Mouse (Mus musculus): ENCODE measurements around the gene Fam136a. TPM values are rescaled to one million over a fixed set of nuclear protein-coding genes. Genes with fewer than 3 reads are reported as not detected.
"Not testable (repeated sequence)": the region's sequence is repeated elsewhere in the genome, so short reads cannot be mapped to it uniquely, and the experiment has no call there.

Gene Fam136a
- 10 to 100 TPM; 51.4 to 61.1 TPM for polyA plus RNA-seq (2017; shearing (Covaris generic))

DNA sequence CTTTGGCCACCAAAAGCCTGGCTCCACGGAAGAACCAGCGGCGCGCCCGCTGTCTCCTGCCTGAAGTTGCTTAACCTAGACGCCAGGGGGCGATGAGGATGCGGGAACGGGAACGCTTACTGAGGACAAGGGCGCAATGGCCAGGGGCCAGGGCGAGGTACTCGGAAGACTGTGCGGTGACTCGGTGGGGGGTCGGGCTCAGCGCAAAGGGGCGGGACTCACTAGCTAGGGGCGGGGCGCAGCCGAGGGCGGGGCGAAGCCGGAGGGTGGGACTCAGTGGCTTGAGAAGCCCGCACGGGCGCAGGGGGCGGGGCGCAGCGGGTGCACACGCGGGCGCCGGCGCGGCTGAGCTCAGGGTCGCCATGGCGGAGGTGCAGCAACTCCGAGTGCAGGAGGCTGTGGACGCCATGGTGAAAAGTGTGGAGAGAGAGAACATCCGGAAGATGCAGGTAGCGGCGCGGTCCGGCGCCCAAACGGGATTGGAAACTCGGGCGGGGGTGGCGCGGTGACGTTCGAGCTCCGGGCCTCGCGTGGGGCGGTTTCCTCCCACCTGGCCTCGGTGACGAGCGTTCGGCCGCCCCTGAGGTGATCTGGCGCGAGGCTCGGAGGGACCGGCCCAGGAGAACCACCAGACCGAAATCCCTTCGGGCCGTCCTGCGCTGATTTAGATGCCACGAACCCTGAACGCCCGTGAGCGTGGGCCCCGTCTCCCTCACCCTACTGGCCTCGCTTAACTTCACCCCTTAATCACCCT, at the start of gene Fam136a:
Gene Fam136a, plus strand, starts transcription at position 276 of the 754 bp plus-strand sequence.
- ATAC-seq: peak; percentile 85

DNA sequence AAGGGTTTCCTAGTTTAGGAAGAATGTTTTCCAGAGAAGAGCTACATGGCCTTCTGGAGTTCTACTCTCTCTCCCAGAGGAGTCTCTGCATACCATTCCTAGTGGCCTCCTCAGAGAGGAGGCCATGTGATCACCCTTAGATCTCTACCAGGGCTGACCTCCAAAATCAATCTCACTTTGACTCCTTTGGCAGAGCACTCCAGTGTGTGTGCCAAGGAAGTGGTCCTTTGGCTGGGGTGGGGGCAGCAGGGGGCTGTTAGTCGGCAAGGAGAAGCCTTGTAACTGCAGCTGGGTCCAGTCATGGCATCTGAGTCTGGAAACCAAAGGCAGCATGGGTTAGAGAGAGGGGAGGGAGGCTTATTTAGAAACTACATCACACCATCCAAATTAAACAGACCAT, 48.4 kb upstream of the Fam136a start:
- ATAC-seq: no peak

DNA sequence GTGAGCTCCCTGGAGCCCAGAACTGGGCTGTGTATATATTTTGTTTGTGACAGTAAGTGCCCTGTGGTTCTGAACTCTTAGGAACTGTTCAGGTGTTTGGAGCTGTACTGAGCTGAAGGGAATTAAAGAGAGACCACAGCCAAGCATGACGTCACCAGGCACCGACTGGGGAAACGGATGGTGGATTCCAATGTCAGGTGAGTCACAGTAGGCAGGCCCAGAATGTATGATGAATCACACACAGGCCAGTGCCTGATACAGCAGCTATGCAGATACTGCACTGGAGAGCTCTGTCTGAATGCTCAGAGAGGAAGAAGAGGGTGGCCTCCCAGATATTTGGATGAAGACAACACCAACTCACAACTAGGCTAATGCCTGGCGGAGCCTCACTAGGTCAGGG, 46.6 kb upstream of the Fam136a start:
- no peak for ATAC-seq

DNA sequence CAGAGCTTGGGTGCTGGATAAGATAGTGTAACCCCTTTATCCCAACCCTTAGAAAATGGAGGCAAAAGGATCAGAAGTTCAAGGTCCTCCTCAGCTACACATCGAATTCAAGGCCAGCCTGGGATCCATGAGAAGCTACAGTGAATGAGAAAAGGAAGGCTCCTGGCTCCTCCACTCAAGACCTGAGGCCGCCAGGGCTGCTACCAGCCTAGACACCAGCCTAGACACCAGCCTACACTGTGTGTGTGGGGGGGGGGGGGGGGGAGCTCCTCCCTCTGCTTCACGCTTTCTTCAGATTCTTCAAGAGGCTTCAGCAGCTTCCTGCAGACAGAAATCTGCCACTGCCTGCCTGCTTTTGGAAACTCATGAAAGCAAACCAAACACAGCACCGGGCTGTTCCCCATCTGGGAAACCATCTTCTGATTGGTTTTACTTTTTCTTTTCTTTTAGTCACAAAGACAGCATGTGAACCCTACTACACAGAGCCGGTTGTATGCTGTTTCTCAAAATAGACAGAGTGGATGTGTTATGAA, 43.3 kb upstream of the Fam136a start:
- ATAC-seq: no peak

DNA sequence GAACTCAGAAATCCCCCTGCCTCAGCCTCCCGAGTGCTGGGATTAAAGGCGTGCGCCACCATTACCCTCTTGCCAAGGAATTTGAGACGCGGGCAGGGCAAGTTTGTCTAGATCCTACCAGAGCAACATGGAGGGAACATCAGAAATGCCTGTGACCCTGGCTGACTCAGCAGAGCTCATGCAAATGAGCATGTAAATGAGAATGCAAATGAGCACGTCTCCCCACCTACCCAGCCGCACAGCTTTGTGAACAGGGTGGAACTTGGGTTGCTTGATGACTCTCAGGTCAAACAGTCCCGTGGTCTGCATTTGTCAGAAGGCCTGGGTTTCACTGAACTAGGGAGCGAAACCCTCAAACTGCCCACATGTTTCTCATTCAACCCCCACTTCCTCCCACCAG, 42.5 kb upstream of the Fam136a start:
- no peak for ATAC-seq

DNA sequence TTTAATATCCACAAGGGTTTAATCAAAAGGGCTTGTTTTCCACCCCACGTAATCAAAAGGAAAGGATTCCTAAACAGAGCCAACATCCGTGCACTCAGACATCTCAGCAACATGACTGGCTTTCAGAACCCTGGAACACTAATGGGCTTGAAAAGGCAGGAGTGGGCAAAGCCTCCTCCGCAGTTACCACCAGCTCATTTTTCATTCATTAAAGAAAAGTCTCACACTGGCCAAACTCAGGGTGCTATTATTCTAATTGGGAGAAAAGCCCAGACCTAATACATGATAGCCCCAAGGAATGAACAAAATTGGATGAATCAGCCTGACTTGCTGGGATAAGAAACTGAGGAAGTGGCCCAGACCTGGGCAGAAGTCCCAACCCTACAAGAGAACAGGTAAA, 41.0 kb upstream of the Fam136a start:
- ATAC-seq: no peak

DNA sequence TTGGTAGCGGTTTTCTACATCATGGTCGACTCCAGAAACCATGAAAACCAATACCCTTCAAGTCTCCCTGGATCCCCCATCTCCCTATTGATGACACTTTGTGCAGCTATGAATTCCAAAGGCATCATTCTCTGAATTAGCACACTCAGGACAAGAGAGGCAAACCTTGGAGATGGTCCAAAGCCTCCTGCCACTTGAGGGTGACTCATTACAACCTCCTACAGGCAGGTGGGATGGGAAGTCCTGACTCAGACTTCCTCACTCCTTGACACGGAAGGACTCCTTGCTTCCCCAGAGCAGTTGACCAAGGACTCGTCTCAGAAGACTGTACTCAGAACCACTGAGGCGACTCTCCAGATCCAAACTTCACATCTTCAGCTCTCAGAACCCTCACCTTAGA, 39.8 kb upstream of the Fam136a start:
- no peak for ATAC-seq

DNA sequence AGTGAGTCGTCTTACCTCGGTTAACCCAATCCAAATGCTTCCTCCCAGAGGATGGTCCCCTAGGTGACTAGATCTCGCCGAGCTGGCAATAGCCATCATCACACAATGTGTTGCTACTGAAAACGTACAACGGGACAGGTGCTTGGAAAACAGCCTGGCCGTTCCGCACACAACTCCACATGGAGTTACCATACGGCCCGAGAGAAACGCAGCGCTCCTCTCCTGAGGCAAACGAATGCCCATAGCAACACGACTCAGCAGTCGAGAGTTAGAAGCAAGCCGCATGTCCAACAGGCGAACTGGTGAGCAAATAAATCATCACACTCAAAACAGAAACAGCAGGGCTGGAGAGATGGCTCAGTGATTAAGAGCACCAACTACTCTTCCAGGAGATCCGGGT, 38.6 kb upstream of the Fam136a start:
- no peak for ATAC-seq

DNA sequence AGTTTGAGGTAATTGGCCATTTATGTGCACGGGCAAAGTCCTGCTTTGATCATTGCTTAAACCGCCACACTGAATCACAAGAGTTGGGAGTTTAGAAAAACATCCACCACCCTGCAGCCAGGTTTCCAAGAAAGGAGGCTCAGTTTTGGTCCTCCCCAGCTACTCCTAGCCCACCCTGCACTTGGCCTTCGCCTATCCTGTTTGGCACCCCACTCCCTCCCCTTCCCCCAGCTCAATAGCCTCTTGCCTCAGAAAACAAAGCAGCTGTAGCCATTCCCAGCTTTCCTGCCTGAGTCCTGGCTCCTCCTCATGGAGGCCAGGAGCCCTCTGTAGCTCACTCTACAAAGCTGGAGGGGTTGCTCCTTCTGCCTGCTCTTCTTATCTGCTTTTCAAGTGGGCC, 37.1 kb upstream of the Fam136a start:
- no peak for ATAC-seq

DNA sequence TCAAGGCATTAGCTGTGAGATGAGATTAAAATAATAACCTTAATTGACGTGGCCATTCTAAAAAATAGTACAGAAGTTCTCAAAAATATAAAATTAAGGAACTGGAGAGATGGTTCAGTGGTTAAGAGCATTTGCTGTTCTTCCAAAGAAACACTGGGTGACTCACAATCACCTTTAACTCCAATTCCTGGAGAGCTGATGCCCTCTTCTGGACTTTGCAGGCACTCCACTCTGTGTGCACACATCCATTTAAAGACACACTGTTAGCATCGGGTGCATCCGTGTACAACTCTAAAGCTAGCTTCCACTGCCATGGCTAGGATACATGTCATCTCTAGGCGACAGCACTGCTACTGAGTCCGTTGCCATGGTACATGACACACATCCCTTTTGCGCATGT, 35.5 kb upstream of the Fam136a start:
- ATAC-seq: no peak

DNA sequence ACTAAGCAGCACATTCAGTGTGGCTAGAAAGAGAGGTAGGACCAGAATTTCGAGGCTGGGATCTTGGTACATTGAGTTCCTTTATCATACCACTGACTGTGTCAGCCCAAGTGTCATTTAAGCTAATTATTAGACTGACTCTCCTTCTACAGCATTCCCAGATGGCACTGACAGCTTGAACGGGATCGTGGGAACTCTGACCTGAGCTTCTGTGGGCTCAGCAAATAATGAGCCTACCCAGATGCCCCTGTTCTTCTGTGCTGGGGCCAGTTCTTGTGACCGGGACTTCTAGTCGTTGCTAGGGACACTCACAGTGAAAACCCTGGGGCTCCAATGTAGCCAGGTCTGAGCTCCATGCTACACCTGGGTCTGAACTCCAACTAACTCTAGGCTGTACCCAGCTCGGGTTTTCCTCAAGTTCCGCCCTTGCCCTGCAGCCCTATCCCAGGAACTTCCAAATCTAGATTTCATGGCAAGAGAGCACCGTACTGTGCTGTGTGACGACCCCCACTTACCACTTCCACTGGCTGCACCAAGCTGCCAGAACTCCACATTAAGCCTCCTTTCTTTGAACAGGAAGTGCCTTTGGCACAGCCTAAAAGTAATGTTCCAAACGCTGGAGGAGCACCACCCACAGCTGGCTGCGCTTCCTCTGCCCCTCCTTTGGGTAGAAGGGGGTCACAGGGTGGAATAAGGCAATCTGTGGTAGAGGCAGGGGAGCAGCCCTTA, 30.2 kb upstream of the Fam136a start:
- no peak for ATAC-seq

DNA sequence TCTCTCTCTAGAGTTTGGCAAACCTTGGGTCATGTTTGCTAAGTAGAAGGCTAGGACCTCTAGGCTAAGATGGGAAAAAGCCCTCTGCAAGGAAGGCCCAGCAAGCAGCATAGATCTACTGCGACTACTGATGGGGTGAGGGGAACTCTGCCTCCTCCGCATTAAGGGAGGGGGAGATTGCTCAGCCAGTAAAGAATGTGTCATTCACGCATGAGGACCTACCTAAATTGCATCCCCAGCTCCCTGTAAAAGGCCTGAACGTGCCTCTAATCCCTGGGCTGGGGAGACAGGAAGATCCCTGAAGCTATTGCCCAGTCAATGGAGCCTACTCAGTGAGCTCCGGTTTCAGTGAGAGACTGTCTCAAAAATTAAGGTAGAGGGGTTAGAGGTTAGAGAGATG, 29.6 kb upstream of the Fam136a start:
- no peak for ATAC-seq

DNA sequence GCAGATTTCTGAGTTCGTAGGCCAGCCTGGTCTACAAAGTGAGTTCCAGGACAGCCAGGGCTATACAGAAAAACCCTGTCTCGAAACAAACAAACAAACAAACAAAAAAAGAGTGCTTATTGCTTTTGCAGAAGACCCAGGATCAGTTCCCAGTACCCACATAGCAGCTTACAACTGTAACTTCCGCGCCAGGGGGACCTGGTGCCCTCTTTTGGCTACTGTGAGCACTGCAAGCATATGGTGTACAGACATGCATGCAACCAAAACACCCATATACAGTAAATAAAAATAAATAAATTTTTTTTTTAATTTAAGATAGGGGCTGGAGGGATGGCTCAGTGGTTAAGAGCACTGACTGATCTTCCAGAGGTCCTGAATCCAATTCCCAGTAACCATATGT, 29.1 kb upstream of the Fam136a start:
- not testable (repeated sequence) for ATAC-seq

DNA sequence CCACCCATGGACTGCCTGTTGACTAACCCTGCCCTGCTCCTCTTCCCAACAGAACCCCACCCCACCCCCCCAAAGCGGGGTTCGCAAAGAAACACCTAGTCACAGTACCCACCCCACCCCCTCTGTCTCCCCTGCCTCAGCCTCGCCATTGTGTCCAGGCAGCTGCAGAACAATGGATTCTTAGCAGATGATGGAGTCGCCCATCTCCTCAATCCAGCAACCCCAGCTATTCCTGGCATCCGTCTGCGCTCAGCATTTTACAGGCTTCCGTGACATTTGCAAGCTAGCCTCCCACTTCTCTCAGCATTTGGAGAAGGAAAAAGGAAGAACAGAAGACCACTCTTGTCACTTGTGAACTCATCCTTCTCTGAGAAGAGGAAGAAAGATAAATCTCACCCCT, 21.8 kb upstream of the Fam136a start:
- no peak for ATAC-seq

DNA sequence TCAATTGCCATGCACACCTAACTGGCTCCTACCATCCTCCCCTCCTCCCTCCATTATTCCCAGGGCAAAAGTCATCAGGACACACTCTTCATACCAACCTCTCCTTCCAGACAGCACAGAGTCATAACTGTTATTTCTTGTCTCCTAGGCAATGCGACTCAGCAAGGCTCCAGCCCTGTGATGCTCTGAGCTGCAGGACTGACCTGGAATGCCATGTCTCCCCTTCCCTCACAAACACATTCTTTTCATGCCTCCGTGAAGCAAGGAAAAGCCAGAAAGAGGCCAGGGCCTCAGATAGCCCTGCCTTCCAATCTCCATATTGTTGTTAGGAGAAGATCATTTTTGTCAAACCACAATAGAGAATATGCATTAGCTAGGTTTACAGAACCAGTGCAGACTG, 19.4 kb upstream of the Fam136a start:
- ATAC-seq: no peak

DNA sequence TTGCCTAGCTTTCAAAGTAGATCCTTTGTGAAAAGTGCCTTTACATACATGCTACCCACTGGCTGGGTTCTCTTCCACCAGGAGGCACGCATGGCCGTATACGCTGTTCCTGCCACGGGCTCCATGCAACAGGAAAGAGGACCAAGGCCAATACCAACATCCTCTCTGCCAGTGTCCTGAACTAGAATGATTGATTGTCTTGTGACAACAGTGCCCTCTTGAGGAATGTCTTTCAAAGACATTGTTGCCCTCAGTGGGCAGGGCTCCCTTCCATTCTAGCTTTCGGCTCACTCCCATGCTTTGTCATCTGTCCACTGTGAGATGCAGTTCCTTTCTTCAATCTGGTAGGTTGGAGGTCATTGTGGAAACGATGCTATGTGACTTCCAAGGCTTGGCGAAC, 16.2 kb upstream of the Fam136a start:
- ATAC-seq: no peak

DNA sequence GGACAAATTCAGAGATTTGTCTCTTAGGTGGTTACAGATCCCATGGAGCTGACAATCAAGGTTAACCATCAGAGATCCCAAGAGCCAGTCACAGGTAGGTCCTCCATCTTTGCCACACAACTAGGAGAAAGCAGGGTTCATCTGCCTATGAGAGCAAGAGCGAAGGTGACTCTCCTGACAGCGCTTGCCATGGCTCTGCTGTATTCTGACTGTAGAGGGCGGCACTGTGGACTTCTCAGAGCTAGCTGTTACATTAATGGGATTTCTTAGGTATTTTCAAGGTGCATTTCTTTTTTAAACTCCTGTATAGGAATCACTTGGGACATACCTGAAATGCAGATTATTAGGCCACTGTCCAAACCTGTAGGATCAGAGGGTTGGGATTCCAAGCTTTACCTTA, 10.5 kb upstream of the Fam136a start:
- ATAC-seq: no peak

DNA sequence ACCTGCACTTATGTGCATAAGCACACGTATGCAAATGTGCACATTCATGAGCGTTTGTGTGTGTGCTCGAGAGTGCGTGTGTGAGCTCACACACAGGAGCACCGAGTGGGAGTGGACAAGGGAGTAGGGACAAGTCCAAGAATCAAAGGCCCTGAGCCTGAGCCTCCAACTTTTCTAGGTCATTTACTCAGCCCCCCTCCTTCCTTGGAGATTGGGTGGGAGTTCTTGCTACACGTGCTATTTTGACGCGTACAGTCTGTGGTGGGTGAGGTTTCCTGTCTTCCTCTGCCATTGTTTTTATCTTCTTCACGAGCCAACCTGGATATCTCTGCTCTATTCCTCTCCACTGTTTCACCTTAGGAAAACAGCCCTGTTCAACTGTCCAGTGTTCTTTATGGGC, 8.5 kb upstream of the Fam136a start:
- ATAC-seq: no peak

DNA sequence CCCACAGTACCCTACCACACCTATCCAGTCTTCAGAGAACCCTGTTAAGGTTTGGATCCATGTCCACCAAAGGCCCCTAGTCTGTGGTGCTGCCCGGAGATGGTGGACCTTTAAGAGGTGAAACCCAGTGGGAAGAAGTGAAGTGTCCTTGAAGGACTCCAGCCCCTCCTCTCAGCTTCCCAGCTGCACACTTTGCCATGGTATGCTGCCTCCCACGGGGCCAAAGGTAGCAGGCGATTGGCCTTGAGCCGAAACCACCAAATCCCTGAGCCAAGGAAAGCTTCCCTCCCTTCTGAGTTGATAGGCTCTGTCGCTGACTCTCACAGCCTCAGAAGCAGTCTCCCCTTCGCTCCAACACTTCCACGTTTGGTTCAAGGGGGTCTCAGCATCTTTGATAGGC, 4.8 kb upstream of the Fam136a start:
- ATAC-seq: no peak

DNA sequence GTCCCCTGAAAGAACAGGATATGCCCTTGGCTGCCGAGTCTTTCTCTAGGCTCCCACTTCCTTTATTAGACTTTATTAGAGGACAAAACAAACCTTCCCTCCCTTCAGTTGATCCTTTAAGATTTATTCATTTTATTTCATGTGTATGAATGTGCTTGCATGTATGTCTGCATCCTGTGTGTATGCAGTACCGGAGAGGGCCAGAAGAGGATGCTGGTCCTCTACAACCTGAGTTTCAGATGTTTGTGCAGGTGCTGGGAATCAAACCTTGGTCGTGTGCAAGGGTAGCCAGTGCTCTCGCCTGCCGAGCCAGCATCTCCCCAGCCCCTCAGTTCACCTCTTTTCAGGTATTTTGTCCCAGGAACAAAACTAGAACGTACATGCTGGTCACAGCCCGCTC, 4.1 kb upstream of the Fam136a start:
- no peak for ATAC-seq

DNA sequence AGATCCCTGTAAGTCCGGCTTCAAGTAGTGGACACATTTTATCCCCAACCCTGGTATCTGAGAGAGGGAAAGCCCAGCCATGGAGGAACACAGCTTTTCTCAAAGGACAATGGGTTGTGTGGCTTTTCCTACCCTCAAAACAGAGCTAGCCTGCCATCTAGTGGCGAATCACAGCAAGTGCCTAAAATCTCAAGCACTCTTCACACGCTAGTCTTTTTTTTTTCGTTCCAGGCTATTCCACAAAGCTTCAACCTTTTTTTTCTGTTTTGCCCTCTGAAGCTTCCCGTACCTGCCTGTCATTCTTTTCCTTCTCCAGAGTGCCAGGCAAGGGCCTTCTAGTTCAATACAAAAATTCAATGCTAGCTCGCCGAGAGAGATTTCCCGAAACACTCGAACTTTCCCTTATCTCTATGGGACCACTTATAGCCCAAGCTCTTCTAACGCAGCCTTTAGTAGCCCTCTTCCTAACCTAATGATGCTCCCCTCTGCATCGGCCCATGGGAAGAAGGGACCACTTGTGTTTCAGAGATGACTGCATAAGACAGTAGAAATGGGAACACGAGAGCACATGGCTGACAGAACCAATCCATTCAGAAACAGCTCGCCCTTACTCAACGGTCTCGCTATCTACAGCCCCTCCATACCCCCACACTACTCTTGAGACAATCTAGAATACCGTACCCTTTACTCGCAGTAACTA, 854 bp upstream of the Fam136a start:
- peak; percentile 28 for ATAC-seq

DNA sequence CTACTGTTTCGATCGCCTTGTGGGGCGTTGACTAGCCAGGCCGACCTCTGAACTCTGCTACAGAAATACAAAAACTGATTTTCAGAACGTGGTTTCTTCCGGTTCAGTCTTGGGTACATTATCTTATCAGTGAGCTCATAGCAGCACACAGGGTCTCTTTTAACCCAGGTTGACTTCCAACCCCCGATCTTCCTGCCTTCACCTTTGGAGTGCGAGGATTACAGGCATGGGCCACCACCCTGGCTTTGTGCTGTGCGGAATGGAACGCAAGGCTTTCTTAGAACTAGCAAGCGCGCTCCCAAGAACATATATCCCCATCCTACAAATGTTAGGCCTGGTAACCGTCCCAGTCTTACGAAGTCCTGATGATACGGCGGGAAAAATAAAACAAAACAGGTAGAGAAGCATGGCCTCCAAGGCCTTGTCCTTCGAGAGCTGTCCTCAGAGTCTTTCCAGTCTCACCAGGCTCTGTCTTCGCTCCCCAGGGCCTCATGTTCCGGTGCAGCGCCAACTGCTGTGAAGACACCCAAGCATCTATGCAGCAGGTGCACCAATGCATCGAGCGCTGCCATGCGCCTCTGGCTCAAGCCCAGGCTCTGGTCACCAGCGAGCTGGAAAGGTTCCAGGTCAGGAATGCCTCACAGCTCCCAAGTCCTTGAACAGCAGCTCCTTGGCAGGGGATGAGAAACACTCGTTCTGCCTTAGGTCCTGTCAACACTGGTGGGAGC, 843 bp downstream of the Fam136a start:
- ATAC-seq: no peak

DNA sequence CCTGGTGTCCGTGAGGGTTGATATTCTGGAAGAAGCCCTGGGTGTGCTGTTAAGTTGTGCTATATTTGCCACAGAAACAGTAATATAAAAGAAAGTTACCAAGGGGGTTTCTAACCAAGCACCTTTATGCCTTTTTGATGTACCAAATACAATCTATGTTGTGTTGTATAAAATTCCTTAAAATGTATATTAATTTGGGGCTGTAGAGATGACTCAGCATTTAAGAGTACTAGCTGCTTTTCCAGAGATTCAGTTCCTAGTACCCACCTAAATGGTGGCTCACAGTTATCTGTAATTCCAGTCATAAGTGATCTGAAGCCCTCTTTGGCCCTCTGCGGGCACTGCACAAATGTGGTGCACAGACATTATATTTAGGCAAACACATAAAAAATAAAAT, 1.4 kb downstream of the Fam136a start:
- ATAC-seq: no peak
